Mouse (Mus musculus): ENCODE measurements at regions not wholly inside any gene's neighbourhood (a gene's known extent, or its start where the extent isn't known, plus 50 kb on each side); places are given as distances from the start of the nearest gene placed in this dataset.

GRCm38 (mm10) chr8:102983910-102984225, 198.4 kb upstream of the Cdh11 start:
- no peaks in the 10 kb centered on the region for H3K4me1 ChIP-seq (ENCODE audit: control insufficient read depth, insufficient read depth, low read length)
- TF ChIP-seq POLR2A (IDR thresholded peaks at IDR 0.05; ENCODE audit: extremely low read depth, insufficient read depth, low read length) (no peak), CTCF (IDR thresholded peaks at IDR 0.05; ENCODE audit: extremely low read depth, insufficient read depth, low read length) (no peak)
- no peak overlapping the region for H3K27ac ChIP-seq (ENCODE audit: insufficient read depth, low read length)
- no peak overlapping the region for H3K4me3 ChIP-seq (ENCODE audit: insufficient read depth, low read length)

DNA sequence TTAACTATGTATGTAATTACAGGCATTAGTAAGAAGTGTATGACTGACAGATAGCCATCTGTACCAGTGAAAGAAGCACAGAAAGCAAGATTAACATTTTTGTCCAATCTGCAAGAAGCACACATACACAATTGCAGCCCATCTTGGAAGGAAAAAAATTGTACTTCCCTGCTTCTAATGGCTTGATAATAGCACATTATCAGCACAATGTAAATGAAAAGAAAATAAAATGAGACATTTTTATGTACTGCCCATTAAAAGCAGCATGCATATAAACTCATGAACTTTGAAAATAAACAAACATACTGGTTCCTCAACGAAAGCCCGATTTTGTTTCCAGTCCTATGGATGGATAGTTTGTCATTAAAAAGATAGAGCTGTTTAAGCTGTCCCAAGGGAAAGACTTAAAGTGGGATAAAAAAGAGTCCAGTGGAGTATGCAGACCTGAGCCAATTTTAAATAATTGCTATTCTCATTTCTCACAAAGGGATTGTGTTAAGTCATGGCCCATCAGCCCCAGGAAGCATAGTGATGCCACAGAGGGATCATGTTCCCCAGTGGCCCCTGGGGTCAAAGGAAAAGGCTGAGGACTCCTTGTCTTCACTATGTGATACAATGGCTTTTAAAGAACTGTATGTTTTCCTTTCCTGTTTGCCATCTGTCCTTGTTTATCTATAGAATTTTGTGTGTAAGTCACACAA, 222.0 kb upstream of the Cdh11 start:
- Histone ChIP-seq H3K4me3 (ENCODE audit: insufficient read depth, low read length) (no peak overlapping the region), H3K27ac (ENCODE audit: insufficient read depth, low read length) (no peak overlapping the region), H3K4me1 (ENCODE audit: control insufficient read depth, insufficient read depth, low read length) (no peaks in the 10 kb centered on the region)
- TF ChIP-seq CTCF (IDR thresholded peaks at IDR 0.05; ENCODE audit: extremely low read depth, insufficient read depth, low read length) (no peak), POLR2A (IDR thresholded peaks at IDR 0.05; ENCODE audit: extremely low read depth, insufficient read depth, low read length) (no peak)

GRCm38 (mm10) chr8:103019121-103019520, 233.7 kb upstream of the Cdh11 start:
- no peak overlapping the region for H3K27ac ChIP-seq (ENCODE audit: insufficient read depth, low read length)
- no peak overlapping the region for H3K4me3 ChIP-seq (ENCODE audit: insufficient read depth, low read length)
- TF ChIP-seq POLR2A (IDR thresholded peaks at IDR 0.05; ENCODE audit: extremely low read depth, insufficient read depth, low read length) = no peak
- no peak for TF ChIP-seq CTCF (IDR thresholded peaks at IDR 0.05; ENCODE audit: extremely low read depth, insufficient read depth, low read length)
- H3K4me1 ChIP-seq (ENCODE audit: control insufficient read depth, insufficient read depth, low read length) = no peaks in the 10 kb centered on the region

GRCm38 (mm10) chr8:103023237-103023636, 237.8 kb upstream of the Cdh11 start:
- Histone ChIP-seq H3K4me3 (ENCODE audit: insufficient read depth, low read length) (no peak overlapping the region), H3K4me1 (ENCODE audit: control insufficient read depth, insufficient read depth, low read length) (no peaks in the 10 kb centered on the region), H3K27ac (ENCODE audit: insufficient read depth, low read length) (no peak overlapping the region)
- TF ChIP-seq POLR2A (IDR thresholded peaks at IDR 0.05; ENCODE audit: extremely low read depth, insufficient read depth, low read length) (no peak), CTCF (IDR thresholded peaks at IDR 0.05; ENCODE audit: extremely low read depth, insufficient read depth, low read length) (no peak)

GRCm38 (mm10) chr8:103031708-103032107, 246.3 kb upstream of the Cdh11 start:
- TF ChIP-seq POLR2A (IDR thresholded peaks at IDR 0.05; ENCODE audit: extremely low read depth, insufficient read depth, low read length) (no peak), CTCF (IDR thresholded peaks at IDR 0.05; ENCODE audit: extremely low read depth, insufficient read depth, low read length) (no peak)
- Histone ChIP-seq H3K27ac (ENCODE audit: insufficient read depth, low read length) (no peak overlapping the region), H3K4me1 (ENCODE audit: control insufficient read depth, insufficient read depth, low read length) (no peaks in the 10 kb centered on the region), H3K4me3 (ENCODE audit: insufficient read depth, low read length) (no peak overlapping the region)

- Histone ChIP-seq H3K27ac (ENCODE audit: insufficient read depth, low read length) (no peak overlapping the region), H3K4me1 (ENCODE audit: control insufficient read depth, insufficient read depth, low read length) (no peaks in the 10 kb centered on the region), H3K4me3 (ENCODE audit: insufficient read depth, low read length) (no peak overlapping the region)
- TF ChIP-seq CTCF (IDR thresholded peaks at IDR 0.05; ENCODE audit: extremely low read depth, insufficient read depth, low read length) (no peak), POLR2A (IDR thresholded peaks at IDR 0.05; ENCODE audit: extremely low read depth, insufficient read depth, low read length) (no peak)
These were observed 248.5 kb upstream of the Cdh11 start for GRCm38 (mm10) chr8:103033956-103034355.

DNA sequence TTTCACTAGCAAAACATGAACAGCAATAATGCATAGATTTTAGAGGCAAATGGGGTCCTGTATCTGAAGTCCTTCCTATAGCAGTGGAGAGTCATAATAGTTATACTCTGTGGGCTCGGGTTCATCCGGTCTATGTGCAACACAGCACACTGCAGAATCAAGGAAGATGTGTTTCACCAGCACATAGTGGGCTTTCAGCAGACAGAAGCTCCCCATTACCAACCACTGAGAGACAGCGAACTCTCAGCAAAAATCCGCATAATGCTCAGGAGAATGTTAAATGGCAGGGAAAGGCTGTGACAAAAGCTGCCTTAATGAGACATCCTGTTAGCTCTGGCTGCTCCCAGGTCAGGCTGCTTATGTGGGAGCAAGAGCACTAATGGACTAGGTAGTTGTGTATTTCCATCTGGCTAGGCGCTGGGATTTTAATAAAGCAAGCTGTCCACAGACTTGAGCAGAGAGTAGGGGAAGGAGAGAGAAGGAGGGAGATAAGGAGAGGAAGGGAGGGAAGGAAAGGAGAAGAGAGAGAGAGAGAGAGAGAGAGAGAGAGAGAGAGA, 286.7 kb upstream of the Cdh11 start:
- H3K4me1 ChIP-seq (ENCODE audit: control insufficient read depth, insufficient read depth, low read length) = no peaks in the 10 kb centered on the region
- H3K27ac ChIP-seq (ENCODE audit: insufficient read depth, low read length) = no peak overlapping the region
- H3K4me3 ChIP-seq (ENCODE audit: insufficient read depth, low read length) = no peak overlapping the region
- TF ChIP-seq CTCF (IDR thresholded peaks at IDR 0.05; ENCODE audit: extremely low read depth, insufficient read depth, low read length) (no peak), POLR2A (IDR thresholded peaks at IDR 0.05; ENCODE audit: extremely low read depth, insufficient read depth, low read length) (no peak)

GRCm38 (mm10) chr8:103072646-103073045, 287.2 kb upstream of the Cdh11 start:
- H3K27ac ChIP-seq (ENCODE audit: insufficient read depth, low read length) = no peak overlapping the region
- H3K4me3 ChIP-seq (ENCODE audit: insufficient read depth, low read length) = no peak overlapping the region
- TF ChIP-seq POLR2A (IDR thresholded peaks at IDR 0.05; ENCODE audit: extremely low read depth, insufficient read depth, low read length) = no peak
- TF ChIP-seq CTCF (IDR thresholded peaks at IDR 0.05; ENCODE audit: extremely low read depth, insufficient read depth, low read length) = no peak

DNA sequence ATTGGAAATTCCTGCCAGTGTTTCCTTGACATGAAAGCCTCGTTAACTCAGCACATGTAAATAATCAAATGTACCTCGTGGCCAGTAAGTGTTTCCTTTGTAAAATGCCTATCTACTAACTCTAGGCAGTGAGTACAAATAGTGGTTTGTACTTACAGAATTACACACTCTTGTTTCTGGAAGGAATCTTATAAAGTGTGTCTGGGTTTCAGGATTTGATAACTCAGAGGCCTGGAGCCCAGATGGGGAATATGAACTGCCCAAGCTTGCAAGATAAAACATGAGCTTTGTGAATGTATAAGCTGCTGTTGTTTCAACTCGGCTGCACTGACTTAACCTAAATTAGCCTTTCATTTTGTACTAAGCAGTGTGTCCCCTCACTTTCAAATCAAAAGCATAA, 293.1 kb upstream of the Cdh11 start:
- TF ChIP-seq CTCF (IDR thresholded peaks at IDR 0.05; ENCODE audit: extremely low read depth, insufficient read depth, low read length) (no peak), POLR2A (IDR thresholded peaks at IDR 0.05; ENCODE audit: extremely low read depth, insufficient read depth, low read length) (no peak)
- Histone ChIP-seq H3K27ac (ENCODE audit: insufficient read depth, low read length) (no peak overlapping the region), H3K4me1 (ENCODE audit: control insufficient read depth, insufficient read depth, low read length) (no peaks in the 10 kb centered on the region), H3K4me3 (ENCODE audit: insufficient read depth, low read length) (no peak overlapping the region)

More at GRCm38 (mm10) chr8:103072646-103073045, 287.2 kb upstream of the Cdh11 start:
- no peaks in the 10 kb centered on the region for H3K4me1 ChIP-seq (ENCODE audit: control insufficient read depth, insufficient read depth, low read length)

GRCm38 (mm10) chr8:103086956-103087482, 301.6 kb upstream of the Cdh11 start:
- Histone ChIP-seq H3K4me1 (ENCODE audit: control insufficient read depth, insufficient read depth, low read length) (0 out of 2 replicates have a peak, but pooled peaks cover 3% of the 10 kb centered on the region), H3K4me3 (ENCODE audit: insufficient read depth, low read length) (no peak overlapping the region), H3K27ac (ENCODE audit: insufficient read depth, low read length) (0 out of 2 replicates have a peak overlapping the region, but pooled peaks have one; percentile 59)
- no peak for TF ChIP-seq POLR2A (IDR thresholded peaks at IDR 0.05; ENCODE audit: extremely low read depth, insufficient read depth, low read length)
- no peak for TF ChIP-seq CTCF (IDR thresholded peaks at IDR 0.05; ENCODE audit: extremely low read depth, insufficient read depth, low read length)
